Mouse (Mus musculus) hindbrain, embryonic 16.5 days (tissue): ENCODE measurements around the gene Tarbp2. TPM values are rescaled to one million over a fixed set of nuclear protein-coding genes. Genes with fewer than 3 reads are reported as not detected.

Source experiments
- ATAC-seq: fragments of 200-750 bp; cut with Nextera tagmentation; 2 replicates; pipeline ENCODE4 v1.8.0; 2017; ENCODE audit warnings: moderate TSS enrichment, moderate library complexity
- H3K27ac ChIP-seq: fragments of 300-500 bp; sonication (generic); 2 replicates; pipeline ENCODE4 v1.5.1; 2014; ENCODE audit warnings: low read depth, mild to moderate bottlenecking, control low read depth, low read length, moderate library complexity
- H3K27me3 ChIP-seq: fragments of 300-500 bp; sonication (generic); replicated peaks from 2 replicates; pipeline ENCODE4 v1.6.1; 2014; ENCODE audit warnings: low read length; ENCODE audit not compliant: control insufficient read depth, insufficient read depth
- H3K36me3 ChIP-seq: fragments of 300-500 bp; sonication (generic); 2 replicates; pipeline ENCODE4 v1.6.1; 2014; ENCODE audit warnings: mild to moderate bottlenecking, low read length, moderate library complexity, mixed read lengths; ENCODE audit not compliant: control insufficient read depth, insufficient read depth
- H3K4me1 ChIP-seq: fragments of 300-500 bp; sonication (generic); 2 replicates; pipeline ENCODE4 v1.6.1; 2014; ENCODE audit warnings: low read depth, low read length; ENCODE audit not compliant: control insufficient read depth, insufficient read depth
- H3K4me2 ChIP-seq: fragments of 300-500 bp; sonication (generic); 2 replicates; pipeline ENCODE4 v1.6.1; 2014; ENCODE audit warnings: mild to moderate bottlenecking, low read length, control low read depth, moderate library complexity
- H3K4me3 ChIP-seq: fragments of 300-500 bp; sonication (generic); 2 replicates; pipeline ENCODE4 v1.5.1; 2014; ENCODE audit warnings: mild to moderate bottlenecking, low read length, control low read depth, moderate library complexity
- H3K9ac ChIP-seq: fragments of 300-500 bp; sonication (generic); 2 replicates; pipeline ENCODE4 v1.6.1; 2014; ENCODE audit warnings: low read depth, mild to moderate bottlenecking, control low read depth, low read length, moderate library complexity
- H3K9me3 ChIP-seq: fragments of 300-500 bp; sonication (generic); 2 replicates; pipeline ENCODE4 v1.6.1; 2014; ENCODE audit warnings: mild to moderate bottlenecking, low read length, moderate library complexity; ENCODE audit not compliant: control insufficient read depth
- WGBS: fragments of 180-500 bp; shearing (Covaris S2); extraction: QIAGEN DNeasy Blood & Tissue Kit; methylation state at CpG from one replicate; pipeline ENCODE4 v1.1.7; 2014; 5-methylcytosine and 5-hydroxymethylcytosine counted together
- polyA plus RNA-seq: library from polyadenylated mRNA; unstranded; fragments of >200 nt; fragmentation: Nextera tagmentation; extraction: Ambion mirVana; gene quantifications from 2 replicates; pipeline ENCODE4 v1.2.1, GENCODE M21; 2015

Tarbp2 gene
- polyA plus RNA-seq, 1 experiment from 2014 or later: 104 TPM

- 100% methylated on average over 1 of the region's 1 CpGs for WGBS
- no peak overlapping the region for H3K27ac ChIP-seq
- H3K4me1 ChIP-seq: no peaks in the 10 kb centered on the region
- H3K36me3 ChIP-seq: peaks cover 20% of the 10 kb centered on the region
- H3K9me3 ChIP-seq: no peaks in the 10 kb centered on the region
- no peak overlapping the region for H3K4me3 ChIP-seq
- H3K27me3 ChIP-seq: no peaks in the 10 kb centered on the region
- H3K9ac ChIP-seq: no peak overlapping the region
- ATAC-seq: no peak
- no peak overlapping the region for H3K4me2 ChIP-seq
Observed at GRCm38 (mm10) chr15:102528396-102528795, 10.4 kb downstream of the Tarbp2 start.

DNA sequence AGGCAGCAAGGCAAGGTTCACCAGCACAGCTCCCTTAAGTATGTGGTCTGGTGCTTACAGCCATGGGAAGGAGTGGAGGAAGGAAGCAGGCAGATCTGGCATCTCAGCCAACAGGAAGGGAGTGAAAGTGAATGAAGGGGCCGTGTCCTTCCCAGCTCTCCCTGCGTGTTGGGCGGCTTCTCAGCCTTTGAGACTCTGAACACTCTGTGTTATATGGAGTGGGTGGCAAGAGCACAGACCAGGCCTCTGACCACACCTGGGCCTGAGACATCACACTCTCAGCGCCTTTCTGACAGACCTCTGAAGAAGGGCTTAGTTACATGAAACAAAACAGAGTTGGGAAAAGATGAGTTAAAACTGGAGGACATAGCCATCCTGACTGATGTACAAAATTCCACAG is 12.6 kb downstream of the Tarbp2 start:
- no peak overlapping the region for H3K27ac ChIP-seq
- no peaks in the 10 kb centered on the region for H3K9me3 ChIP-seq
- H3K36me3 ChIP-seq: peaks cover 29% of the 10 kb centered on the region
- no peak overlapping the region for H3K4me2 ChIP-seq
- H3K4me3 ChIP-seq: no peak overlapping the region
- ATAC-seq: no peak
- H3K4me1 ChIP-seq: no peaks in the 10 kb centered on the region
- H3K27me3 ChIP-seq: no peaks in the 10 kb centered on the region
- 95% methylated on average over 4 of the region's 4 CpGs for WGBS
- no peak overlapping the region for H3K9ac ChIP-seq

GRCm38 (mm10) chr15:102531586-102531985 is 13.6 kb downstream of the Tarbp2 start:
- H3K36me3 ChIP-seq: peaks cover 29% of the 10 kb centered on the region
- no peak overlapping the region for H3K9ac ChIP-seq
- 91% methylated on average over 4 of the region's 4 CpGs for WGBS
- ATAC-seq: no peak
- no peak overlapping the region for H3K27ac ChIP-seq
- no peaks in the 10 kb centered on the region for H3K9me3 ChIP-seq
- no peaks in the 10 kb centered on the region for H3K27me3 ChIP-seq
- no peak overlapping the region for H3K4me2 ChIP-seq
- H3K4me1 ChIP-seq: no peaks in the 10 kb centered on the region
- H3K4me3 ChIP-seq: no peak overlapping the region

DNA sequence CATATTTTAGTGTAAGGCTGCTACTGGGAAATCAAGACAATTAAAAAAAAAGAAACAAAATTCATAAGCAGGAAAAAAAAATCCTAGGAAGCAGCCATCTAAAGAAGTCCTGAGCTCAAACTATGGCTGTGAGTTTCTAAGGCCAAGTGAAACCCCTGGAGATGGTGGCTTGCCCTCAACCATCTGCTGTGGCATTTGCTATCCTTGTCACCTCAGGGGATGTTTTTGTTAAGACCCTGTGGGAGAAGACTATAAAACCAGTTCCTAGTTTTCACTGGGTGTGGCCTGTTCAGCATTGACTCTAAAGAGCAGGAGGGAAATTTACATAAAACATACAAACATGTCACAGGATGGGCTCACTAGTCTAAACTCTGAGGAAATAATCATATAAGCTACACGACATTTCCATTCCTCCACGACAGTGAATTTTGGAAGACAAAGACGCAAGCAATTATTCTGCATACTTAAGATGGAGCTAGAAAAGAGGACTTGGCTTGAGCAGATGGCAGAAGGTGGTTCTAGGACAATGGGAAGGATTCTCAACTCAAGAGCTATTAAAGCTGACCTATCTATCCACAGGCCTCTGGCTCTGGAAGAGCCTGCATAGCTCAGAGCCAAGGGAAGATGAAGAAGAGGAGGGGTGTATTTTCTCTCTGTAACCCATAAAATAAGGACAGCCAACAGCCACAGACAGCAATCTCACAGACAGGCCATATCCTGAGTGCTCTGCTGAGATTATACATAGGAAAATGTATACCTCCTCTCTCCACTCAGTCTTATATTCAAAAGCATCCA is 14.3 kb downstream of the Tarbp2 start:
- no peak overlapping the region for H3K4me3 ChIP-seq
- no peak overlapping the region for H3K4me2 ChIP-seq
- no peak for ATAC-seq
- 85% methylated on average over 3 of the region's 3 CpGs for WGBS
- H3K9ac ChIP-seq: no peak overlapping the region
- H3K36me3 ChIP-seq: peaks cover 29% of the 10 kb centered on the region
- H3K27me3 ChIP-seq: no peaks in the 10 kb centered on the region
- H3K9me3 ChIP-seq: no peaks in the 10 kb centered on the region
- no peak overlapping the region for H3K27ac ChIP-seq
- no peaks in the 10 kb centered on the region for H3K4me1 ChIP-seq

GRCm38 (mm10) chr15:102533926-102534325 is 15.9 kb downstream of the Tarbp2 start:
- no peaks in the 10 kb centered on the region for H3K27me3 ChIP-seq
- H3K4me3 ChIP-seq: no peak overlapping the region
- H3K4me1 ChIP-seq: no peaks in the 10 kb centered on the region
- H3K9ac ChIP-seq: no peak overlapping the region
- H3K36me3 ChIP-seq: peaks cover 30% of the 10 kb centered on the region
- no peak for ATAC-seq
- no peaks in the 10 kb centered on the region for H3K9me3 ChIP-seq
- H3K4me2 ChIP-seq: no peak overlapping the region
- no peak overlapping the region for H3K27ac ChIP-seq
- WGBS: 94% methylated on average over 7 of the region's 7 CpGs

DNA sequence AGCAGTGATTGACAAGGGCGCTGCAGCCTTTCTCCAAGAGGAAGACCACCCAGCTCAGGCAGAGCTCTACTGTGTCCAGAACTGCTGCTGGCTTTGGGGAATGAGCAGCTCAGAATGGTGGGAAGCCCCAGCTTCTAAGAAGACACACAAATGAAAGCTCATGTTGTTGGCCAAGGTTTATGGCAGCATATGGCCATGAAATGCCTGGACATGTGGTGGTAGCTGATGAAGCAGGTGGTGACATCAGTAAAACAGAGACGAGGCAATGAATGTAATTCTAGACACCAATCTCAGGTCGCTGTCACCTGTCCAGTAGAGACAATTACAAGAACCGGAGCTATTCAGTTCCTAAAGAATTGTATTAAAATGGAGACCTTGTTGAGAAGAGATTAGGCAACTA is 26.8 kb downstream of the Tarbp2 start:
- peaks cover 5% of the 10 kb centered on the region; the same call in 1 of the 2 replicates for H3K4me1 ChIP-seq
- no peaks in the 10 kb centered on the region for H3K9me3 ChIP-seq
- no peak overlapping the region for H3K27ac ChIP-seq
- no peaks in the 10 kb centered on the region for H3K27me3 ChIP-seq
- peaks cover 23% of the 10 kb centered on the region for H3K36me3 ChIP-seq
- H3K4me2 ChIP-seq: no peak overlapping the region
- no peak for ATAC-seq
- 85% methylated on average over 4 of the region's 4 CpGs for WGBS
- no peak overlapping the region for H3K9ac ChIP-seq
- H3K4me3 ChIP-seq: no peak overlapping the region

DNA sequence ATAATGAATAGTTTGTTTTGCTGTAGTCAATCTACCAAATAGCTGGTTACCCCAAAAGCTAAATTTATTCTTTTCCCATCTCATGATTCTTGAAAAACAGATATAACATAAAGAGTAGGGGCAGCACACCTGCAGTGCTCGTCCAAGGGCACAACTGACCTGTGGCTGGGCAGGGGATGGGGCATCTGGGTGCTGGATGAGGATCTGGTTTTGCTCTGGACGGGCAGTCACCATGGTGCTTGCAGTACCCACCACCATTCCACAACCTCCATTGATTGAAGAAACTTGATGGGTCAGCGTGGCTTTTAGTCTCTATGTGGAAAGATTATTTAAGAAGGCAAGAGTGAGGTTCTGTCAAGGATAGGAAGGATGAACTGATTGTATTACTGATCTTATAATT is 28.3 kb downstream of the Tarbp2 start:
- Histone ChIP-seq H3K27ac (peak overlapping the region; percentile 69; the same call in 1 of the 2 replicates), H3K4me2 (no peak overlapping the region), H3K27me3 (no peaks in the 10 kb centered on the region), H3K4me3 (no peak overlapping the region), H3K9ac (no peak overlapping the region), H3K36me3 (peaks cover 17% of the 10 kb centered on the region; the same call in 1 of the 2 replicates), H3K4me1 (peaks cover 5% of the 10 kb centered on the region; the same call in 1 of the 2 replicates), H3K9me3 (no peaks in the 10 kb centered on the region)
- no peak for ATAC-seq
- 82% methylated on average over 3 of the region's 3 CpGs for WGBS

- H3K4me1 ChIP-seq: peaks cover 5% of the 10 kb centered on the region; the same call in 1 of the 2 replicates
- ATAC-seq: peak; percentile 90
- 61% methylated on average over 3 of the region's 3 CpGs for WGBS
- H3K4me3 ChIP-seq: no peak overlapping the region
- peaks cover 16% of the 10 kb centered on the region; the same call in 1 of the 2 replicates for H3K36me3 ChIP-seq
- H3K9ac ChIP-seq: 0 out of 2 replicates have a peak overlapping the region, but pooled peaks have one; percentile 32
- H3K4me2 ChIP-seq: no peak overlapping the region; the same call in 1 of the 2 replicates
- H3K9me3 ChIP-seq: no peaks in the 10 kb centered on the region
- H3K27me3 ChIP-seq: no peaks in the 10 kb centered on the region
- peak overlapping the region; percentile 69 for H3K27ac ChIP-seq
Observed at GRCm38 (mm10) chr15:102546677-102547427, 28.9 kb downstream of the Tarbp2 start.

GRCm38 (mm10) chr15:102547478-102547877 is 29.5 kb downstream of the Tarbp2 start:
- Histone ChIP-seq H3K36me3 (peaks cover 16% of the 10 kb centered on the region; the same call in 1 of the 2 replicates), H3K27ac (peak overlapping the region; percentile 69), H3K9me3 (no peaks in the 10 kb centered on the region), H3K4me2 (no peak overlapping the region), H3K27me3 (no peaks in the 10 kb centered on the region), H3K4me1 (peaks cover 5% of the 10 kb centered on the region; the same call in 1 of the 2 replicates), H3K4me3 (no peak overlapping the region), H3K9ac (no peak overlapping the region)
- ATAC-seq: peak; percentile 85
- WGBS: 72% methylated on average over 3 of the region's 3 CpGs
